Mouse (Mus musculus) urinary bladder, postnatal 36 days (tissue): ENCODE measurements around the gene Smap1.

ENCODE experiments used
- DNase-seq, 2 experiments: peaks; one replicate each; pipeline ENCODE4 v3.0.0; 2022; ENCODE audit warnings: low spot score in 2 of 2, mixed read lengths in 1 of 2

Gene Smap1

GRCm38 (mm10) chr1:23920275-23920674, 1.8 kb downstream of the Smap1 start:
- DNase-seq: no peak

- DNase-seq: no peak
These were observed 3.0 kb downstream of the Smap1 start for GRCm38 (mm10) chr1:23919086-23919485.

- DNase-seq: no peak
These were observed 6.6 kb downstream of the Smap1 start for GRCm38 (mm10) chr1:23915483-23915882.

- no peak for DNase-seq
These were observed 9.1 kb downstream of the Smap1 start for GRCm38 (mm10) chr1:23912988-23913387.

- DNase-seq: no peak
These were observed 16.0 kb downstream of the Smap1 start for GRCm38 (mm10) chr1:23906082-23906481.

GRCm38 (mm10) chr1:23903340-23903739, 18.8 kb downstream of the Smap1 start:
- no peak for DNase-seq

GRCm38 (mm10) chr1:23902736-23903135, 19.4 kb downstream of the Smap1 start:
- no peak for DNase-seq

- no peak for DNase-seq
These were observed 22.5 kb downstream of the Smap1 start for GRCm38 (mm10) chr1:23899647-23900020.

GRCm38 (mm10) chr1:23899020-23899646, 23.0 kb downstream of the Smap1 start:
- DNase-seq: no peak

GRCm38 (mm10) chr1:23892072-23892471, 30.0 kb downstream of the Smap1 start:
- DNase-seq: no peak

- DNase-seq: no peak
These were observed 37.2 kb downstream of the Smap1 start for GRCm38 (mm10) chr1:23884914-23885313.

- DNase-seq: no peak
These were observed 37.9 kb downstream of the Smap1 start for GRCm38 (mm10) chr1:23884087-23884668.

- DNase-seq: no peak
These were observed 39.4 kb downstream of the Smap1 start for GRCm38 (mm10) chr1:23882681-23883080.

GRCm38 (mm10) chr1:23872194-23872593, 49.9 kb downstream of the Smap1 start:
- DNase-seq: no peak

- DNase-seq: no peak
These were observed 54.7 kb downstream of the Smap1 start for GRCm38 (mm10) chr1:23867350-23867862.

- DNase-seq: no peak
These were observed 56.6 kb downstream of the Smap1 start for GRCm38 (mm10) chr1:23865566-23865965.

- no peak for DNase-seq
These were observed 61.2 kb downstream of the Smap1 start for GRCm38 (mm10) chr1:23860944-23861343.

GRCm38 (mm10) chr1:23855623-23856022, 66.5 kb downstream of the Smap1 start:
- DNase-seq: no peak

GRCm38 (mm10) chr1:23846044-23846680, 76.0 kb downstream of the Smap1 start:
- no peak for DNase-seq

GRCm38 (mm10) chr1:23845007-23845406, 77.1 kb downstream of the Smap1 start:
- no peak for DNase-seq

- DNase-seq: no peak
These were observed 78.3 kb downstream of the Smap1 start for GRCm38 (mm10) chr1:23843790-23844189.

- no peak for DNase-seq
These were observed 79.5 kb downstream of the Smap1 start for GRCm38 (mm10) chr1:23842629-23843028.

GRCm38 (mm10) chr1:23840924-23841323, 81.2 kb downstream of the Smap1 start:
- DNase-seq: no peak
